Mouse (Mus musculus): ENCODE data around the gene Zfp217.

DNA sequence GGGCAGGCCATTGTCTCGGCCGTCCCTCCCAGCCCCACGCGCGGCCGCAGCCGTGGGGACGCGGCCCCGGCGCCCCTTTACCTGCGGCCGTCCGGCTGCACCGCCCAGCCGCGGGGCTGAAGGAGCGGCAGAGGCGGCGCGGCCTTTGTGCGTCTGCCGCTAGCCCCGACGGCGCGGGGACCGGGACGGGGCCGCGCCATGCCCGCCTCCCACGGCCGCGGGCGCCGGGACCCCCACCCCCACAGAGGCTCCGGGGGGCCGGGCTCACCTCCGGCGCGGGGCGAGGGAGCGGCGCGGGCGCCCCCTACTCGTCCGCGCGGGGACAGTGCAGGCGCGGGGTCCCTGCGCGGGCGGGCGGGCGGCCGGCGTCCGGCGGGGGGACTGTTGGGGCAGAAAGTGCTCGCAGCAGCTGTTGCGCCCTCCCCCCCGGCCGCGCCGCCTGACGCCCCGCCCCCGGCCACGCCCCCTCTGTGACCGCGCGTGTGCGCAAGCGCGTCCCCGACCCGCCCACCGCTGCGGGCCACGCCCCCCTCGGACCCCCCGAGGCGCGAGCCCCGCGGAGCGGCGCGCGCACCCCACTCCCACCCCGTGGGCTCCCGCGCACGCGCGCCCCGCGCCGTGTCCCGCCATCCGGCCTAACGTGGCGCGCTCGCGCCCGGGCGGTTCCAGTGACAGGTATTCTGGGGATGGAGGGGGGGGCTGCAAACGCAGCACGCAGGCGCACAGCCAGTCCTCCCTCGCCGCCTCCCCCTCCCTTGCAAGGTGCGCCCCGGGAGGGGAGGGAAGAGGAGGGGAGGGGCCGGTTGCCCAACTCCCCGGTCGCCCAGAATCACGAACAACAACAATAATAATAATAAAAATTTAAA, 16.9 kb downstream of the Zfp217 start:
- TF ChIP-seq CTCF (IDR thresholded peaks at IDR 0.05; ENCODE audit: control insufficient read depth, insufficient read depth, insufficient replicate concordance, low read depth, low read length) (no peak), POLR2A (IDR thresholded peaks at IDR 0.05; ENCODE audit: control insufficient read depth, low read depth, low read length) (0 out of 2 replicates have a peak, but pooled peaks have one; percentile 2)

Data from testis, adult 2 months (tissue).